Mouse (Mus musculus) activated CD4-positive, CD25-positive, alpha-beta regulatory T cell, adult 4 months (primary cell): ENCODE data around the gene Bicral. TPM values are rescaled to one million over a fixed set of nuclear protein-coding genes. Genes with fewer than 3 reads are reported as not detected.
"Not testable (repeated sequence)": the region's sequence is repeated elsewhere in the genome, so short reads cannot be mapped to it uniquely, and the experiment has no call there.

Experiments
- ATAC-seq: one replicate; pipeline ENCODE4 v1.8.0; 2017
- polyA plus RNA-seq, 2 experiments: library from polyadenylated mRNA; unstranded; fragments of 100-300 nt; shearing (Covaris generic); gene quantifications; one replicate each; pipeline ENCODE4 v1.2.1; 2017

Bicral gene
- polyA plus RNA-seq, 2 experiments from 2014 or later, result 8.3 to 8.5 TPM

DNA sequence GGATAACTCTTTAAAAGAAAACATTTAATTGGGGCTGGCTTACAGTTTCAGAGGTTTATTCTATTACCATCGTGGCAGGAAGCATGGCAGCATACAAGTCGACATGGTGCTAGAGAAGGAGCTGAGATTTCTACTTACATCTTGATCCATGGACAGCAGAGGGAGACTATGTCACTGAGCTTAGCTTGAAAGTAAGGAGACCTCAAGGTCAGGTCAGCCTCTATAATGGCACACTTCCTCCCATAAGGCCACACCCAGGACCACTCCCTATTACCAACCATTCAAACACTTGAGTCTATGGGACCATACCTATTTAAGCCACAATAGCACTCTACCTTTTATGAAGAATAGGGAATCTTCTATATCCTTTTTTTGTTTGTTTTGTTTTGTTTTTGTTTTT is 65.3 kb downstream of the Bicral start:
- ATAC-seq, result no peak

DNA sequence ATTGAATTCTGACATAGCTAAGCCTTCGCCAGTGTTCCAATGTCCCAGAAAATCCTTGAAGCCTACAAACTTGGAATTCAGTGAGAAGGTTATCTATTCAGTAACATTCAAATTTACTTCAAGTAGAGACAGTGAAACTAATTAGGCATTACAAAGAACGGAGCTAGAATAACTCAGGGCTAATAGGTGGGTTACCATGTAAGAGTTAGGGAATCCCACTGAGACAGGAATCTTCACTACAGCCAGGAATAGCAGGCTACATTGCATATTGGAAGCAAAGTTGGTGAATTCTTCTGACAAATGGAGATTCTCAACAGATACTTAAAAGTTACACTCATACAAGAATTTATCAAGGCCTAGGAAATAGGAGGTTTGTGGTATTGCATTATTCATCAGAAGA is 70.3 kb downstream of the Bicral start:
- ATAC-seq, result not testable (repeated sequence)

DNA sequence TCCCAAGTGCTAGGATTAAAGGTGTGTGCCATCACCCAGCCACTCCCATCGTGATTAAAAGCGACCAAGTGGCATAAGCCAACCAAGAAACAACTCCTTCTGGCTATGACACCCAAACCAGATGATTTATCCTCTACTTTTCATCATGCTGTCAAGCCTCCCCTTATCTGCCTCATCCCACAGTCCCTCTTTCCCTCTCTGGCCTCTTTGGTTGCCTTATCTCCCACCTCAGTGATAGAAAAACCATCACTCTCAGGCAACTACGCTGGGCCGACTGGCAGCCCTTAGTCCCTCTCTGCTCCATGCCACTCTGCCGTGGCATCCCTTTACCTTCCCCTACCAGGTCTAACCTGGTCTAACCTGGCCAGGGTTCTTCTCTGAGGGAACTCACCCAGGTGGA is 71.3 kb downstream of the Bicral start:
- ATAC-seq, result no peak

DNA sequence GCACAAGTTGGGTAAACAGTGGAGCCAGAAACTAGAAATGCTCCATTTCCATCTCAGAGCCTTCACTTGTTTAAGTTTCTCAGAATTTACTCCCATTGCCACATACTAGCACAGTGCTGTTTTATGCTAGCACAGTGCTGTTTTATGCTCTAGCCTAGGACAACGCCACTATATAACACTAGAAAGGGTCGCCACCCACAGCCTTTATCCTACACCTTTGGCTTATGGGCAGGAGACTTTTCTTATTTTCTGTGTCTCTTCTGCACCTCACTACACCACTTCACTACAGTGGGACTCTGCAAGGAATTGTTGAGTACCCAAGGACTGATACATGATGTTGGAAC is 75.1 kb downstream of the Bicral start:
- peak; percentile 5 for ATAC-seq

DNA sequence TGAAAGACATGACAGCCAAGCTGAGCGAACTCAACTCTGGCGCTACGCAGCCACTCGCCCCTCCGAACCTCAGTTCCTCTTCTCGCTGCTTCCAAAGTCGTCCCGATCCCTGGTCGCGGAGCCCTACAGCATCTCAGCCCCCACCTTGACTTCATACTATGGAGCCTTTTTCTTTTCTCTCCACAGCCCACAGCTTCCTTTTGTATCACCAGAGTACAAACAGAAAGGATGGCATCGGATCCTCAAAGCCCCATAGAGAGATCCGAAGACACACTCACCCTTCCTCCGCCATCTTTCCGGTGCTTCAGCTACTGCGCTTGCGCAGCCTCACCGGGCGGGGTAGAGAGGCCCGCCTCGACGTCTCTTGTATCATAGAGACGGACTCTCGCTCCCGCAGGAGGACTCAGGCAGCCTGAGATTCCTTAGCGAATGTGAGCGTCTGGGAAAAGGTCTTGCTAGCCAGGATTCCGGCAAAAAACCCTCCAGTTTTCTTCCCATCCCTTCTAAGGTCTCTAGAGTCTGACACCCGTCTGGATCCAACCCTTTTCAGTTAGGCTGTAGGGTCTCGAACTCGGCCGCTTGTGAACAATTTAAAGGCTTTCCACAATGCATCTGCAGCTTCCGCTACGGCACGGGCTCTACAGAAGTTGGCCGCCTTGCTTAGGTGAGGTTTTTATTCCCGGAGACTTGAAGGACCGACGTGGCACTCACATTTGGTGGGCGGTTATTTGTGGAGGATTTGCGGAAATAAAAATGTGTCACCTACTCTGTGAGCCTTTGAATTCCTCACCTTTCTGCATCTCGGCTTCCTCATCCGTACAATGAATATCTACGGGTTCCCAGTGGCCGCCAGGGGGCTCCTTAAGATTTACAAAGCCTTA is 75.7 kb downstream of the Bicral start, which contains the start of gene Rpl7l1:
Rpl7l1 (minus strand) TSS at position 332 of the 881 bp plus-strand sequence.
- peak; percentile 86 for ATAC-seq

DNA sequence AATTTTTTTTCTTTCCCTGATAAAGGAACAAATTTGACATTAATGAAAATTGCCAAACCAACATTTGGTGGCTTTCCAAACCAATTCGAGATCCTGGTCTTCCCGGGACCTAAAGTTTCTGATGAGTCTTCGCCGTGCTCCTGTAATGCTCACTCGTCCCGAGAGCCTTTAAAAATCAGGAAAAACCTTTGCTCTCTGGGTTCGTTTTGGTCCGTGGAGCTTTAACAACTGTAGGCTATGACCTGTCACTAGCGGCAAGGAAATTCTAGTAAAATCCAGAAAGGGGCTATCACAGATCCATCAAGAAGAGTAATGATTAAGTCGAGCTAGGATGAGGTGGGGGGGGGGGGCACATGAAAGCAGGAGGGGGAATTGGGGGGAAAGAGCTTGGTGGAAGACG is 76.4 kb downstream of the Bicral start:
- ATAC-seq, result no peak

DNA sequence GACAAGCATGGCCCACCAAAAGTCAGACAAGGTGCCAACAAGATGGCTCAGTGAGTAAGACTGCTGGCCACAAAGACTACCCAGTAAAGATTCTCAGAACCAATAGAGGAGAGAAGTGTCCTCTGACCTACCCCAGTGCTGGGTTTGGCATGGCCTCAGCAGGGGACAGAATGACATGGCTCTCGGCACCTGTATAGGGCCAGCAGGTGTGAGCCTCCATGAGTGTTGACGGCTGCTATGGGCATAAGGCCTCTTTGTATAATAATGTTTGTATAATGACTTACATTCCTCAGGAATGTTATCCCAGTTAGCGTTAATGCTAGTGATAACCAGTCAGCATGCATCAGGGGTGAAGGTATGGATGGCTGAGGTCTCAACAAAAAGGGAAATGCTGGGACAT is 82.2 kb downstream of the Bicral start:
- no peak for ATAC-seq

DNA sequence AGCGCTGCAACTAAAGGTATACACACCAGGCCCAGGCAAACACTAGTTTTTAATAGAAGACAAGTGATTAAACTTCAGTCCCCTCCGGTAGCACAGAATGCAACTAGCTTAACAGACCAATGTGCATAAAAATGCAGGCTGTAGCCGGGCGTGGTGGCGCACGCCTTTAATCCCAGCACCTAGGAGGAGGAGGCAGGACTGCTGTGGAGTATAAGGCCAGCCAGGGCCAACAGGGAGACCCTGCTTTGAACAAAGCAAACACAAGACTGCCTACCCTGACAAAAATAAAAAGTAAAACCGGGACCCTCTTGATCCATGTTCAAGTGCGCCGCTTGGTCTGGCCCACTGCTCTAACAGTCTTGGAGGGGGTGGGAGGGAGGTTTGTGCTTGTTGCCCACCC is 83.2 kb downstream of the Bicral start:
- no peak for ATAC-seq

DNA sequence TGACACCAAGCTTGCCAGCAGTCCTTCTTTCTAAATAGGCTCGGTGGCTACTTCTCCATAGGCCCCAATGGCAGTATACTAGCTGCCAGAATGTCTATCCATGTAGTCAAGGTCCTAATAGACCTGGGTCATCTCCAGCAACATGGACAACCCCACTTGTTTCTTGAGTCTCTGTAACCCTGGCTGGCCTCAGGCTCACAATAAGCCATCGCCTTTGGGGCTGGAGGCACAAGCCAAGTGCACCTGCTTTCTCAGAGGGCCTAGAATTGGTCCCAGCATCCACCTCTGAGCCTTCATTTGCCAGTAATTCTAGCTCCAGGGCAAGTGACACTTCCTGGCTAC is 84.2 kb downstream of the Bicral start:
- no peak for ATAC-seq

DNA sequence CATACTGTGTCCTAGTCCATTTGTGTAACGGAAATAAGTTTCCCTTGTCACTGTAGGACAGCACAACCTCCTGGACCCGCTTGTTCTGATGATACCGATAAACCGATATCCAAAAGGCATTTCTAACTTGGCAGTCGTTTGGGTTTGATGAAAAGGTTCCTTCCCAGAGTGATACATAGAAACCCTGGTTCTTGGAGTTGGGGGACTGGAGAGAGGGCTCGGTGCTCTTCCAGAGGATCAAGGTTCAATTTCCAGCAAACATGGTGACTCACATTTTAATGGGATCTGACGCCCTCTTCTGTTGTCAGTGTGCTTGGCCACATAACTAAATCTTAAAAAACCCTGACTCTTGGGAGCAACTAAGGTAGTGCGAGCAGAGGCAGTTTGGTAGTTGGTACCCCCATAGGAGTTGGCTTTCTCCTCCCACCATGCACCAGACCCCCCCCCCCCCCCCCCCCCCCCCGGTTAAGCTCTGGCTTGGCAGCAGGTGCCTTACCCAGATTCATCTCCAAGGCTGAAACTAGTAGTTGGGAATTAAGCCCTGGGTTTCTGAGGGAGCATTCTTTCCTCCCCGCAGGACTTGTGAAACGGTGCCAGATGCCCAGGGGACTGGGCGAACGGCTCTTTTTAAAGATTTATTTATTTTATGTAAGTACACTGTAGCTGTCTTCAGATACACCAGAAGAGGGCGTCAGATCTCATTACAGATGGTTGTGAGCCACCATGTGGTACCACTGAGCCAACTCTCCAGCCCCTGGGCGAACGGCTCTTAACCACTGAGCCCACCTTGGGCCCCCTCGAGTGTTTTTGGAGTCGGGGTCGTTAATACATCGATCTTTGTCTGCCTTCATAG is 84.8 kb downstream of the Bicral start:
- ATAC-seq, result peak; percentile 12

DNA sequence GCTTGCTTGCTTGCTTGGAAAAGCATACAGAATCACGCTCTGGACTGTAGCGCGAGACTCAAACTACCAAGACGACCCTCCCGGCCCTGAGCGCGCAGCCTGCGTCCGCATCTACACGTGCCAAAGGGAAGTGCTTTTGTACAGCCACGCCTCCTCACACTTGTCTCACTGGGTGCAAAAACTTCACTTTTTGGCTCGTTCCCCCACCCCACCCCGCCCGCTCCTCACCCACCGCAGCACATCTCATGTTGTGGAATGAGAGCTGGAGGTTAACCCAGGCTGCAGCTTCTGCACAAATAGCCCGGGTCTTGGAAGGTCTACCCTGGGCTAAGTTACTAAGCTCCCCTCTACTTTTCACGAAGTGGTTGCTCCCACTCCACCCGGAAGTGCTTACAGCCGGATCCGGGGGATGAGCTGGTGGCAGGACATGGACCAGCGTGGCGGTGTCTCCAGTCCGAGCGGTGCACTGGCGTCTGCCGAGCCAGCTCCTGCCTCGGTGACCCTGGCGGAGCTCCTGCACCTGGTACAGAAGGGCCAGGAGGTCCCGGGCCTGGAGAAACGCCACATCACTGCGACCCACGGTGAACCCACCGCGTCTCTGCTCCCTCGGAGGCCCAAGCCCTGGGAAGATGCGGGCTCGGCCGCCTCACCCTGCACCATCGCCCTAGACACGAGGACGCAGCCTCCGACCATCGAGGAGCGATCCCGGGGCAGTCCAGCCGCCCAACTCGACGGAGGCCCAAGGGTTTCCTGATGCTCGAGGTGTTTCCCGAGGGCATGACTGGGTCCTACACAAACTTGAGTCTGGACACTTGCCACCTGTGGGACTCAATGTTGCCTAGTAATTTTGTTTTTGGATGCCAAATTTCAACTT is 85.6 kb downstream of the Bicral start, which contains the start of gene 2310039H08Rik:
2310039H08Rik (plus strand) TSS at position 232 of the 874 bp plus-strand sequence.
- peak; percentile 80 for ATAC-seq

DNA sequence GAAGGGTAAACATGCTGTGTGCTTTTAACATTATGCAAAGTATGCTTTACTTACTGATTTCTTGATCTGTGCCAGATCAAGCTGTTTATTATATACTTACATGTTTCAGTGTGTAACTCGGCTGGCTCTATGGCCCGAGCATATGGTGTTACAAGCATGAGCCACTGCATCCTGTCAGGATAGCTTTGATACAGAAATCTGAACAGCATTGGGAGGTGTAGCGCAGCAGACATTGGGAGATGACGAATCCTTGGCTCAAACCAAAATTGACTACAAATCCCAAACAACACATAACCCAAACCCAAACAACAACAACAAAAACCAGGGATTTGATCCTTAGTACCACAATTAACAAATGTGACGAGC is 86.3 kb downstream of the Bicral start:
- peak; percentile 15 for ATAC-seq

DNA sequence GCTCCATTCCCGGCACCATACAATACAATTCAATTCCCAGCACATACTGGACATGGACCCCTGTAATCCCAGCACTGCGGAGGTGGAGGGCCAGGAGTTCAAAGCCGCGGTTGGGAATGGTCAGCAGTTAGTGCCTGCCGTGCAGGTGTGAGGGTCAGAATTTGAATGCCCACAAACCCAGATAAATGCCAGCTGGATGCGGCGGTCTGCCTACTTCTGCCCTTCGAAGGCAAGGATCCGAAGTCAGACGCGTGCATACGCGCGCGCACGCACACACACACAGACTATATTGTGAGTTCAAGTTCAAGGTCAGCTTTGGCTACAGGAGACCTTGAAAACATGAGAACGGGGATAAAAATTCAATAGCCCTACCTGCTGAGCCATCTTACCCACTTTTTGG is 86.7 kb downstream of the Bicral start:
- ATAC-seq, result no peak

DNA sequence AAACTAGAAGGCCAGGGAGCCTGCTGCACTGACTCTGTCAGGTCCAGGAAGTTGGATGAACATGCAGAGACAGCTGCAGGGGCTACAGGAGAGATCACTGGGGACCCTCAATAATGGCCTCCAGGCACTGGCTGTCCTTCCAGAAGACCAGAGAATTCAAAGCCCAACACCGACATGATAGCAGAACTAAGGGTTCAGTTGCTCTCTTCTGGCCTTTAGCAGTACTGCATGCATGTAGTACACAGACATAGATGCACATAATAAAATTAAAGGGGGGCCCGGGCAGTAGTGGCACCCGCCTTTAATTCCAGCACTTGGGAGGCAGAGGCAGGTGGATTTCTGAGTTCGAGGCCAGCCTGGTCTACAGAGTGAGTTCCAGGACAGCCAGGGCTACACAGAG is 87.3 kb downstream of the Bicral start:
- no peak for ATAC-seq

DNA sequence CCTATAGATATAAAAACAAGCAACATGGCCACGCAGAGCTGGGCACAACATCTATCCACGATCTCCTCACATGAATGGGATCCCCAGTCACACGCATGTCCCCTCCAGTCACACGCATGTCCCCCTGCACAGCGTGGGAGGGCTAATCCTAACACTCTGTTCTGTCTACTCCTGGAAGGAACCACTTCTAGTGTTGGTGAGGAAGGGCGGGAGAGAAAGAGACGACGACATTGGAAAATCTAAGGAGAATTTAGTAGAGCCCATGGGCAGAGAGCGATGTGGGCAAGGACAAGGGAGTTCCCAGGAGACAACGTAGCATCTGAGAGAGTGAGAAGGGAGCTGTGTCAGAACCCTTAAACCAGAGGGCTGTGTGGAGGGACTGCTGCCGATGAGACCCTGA is 87.7 kb downstream of the Bicral start:
- ATAC-seq, result no peak

DNA sequence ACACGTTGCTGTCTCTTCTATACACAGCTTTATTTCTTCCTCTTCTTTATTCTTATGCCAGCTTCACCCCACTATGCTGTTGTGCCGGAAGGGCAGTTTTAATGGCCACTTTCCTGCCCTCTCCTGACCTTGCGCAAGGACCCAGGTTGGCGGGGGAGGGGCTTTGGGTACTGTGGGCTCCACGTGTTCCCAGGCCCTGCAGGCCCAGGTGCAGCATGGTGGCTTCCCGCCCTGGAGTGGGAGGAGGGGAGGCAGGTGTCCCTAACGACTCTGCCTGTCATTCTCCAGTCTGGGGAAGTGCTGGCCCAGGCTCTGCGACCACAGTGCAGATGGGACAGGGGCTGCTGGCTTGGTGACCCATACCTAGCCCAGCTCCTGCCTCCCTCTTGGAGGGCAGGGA is 90.4 kb downstream of the Bicral start:
- ATAC-seq, result no peak

DNA sequence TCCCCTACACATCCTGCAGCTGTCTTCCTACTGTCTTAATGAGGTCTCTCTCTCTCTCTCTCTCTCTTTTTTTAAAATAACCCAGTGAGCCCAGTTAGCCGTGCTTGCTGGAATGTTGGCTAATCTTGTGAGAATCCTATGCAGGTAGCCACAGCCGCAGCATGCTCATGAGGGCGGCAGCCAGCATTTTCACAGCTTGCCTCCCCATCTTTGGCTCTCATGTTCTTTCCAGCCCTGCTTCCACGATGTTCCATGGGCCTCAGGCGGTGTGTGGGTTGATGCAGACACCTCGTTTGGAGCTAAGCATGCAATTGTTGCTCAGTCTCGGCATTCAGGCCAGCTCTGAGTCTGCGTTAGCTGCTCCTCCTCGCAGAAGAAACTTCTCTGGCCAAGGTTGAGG is 93.4 kb downstream of the Bicral start:
- ATAC-seq, result not testable (repeated sequence)

DNA sequence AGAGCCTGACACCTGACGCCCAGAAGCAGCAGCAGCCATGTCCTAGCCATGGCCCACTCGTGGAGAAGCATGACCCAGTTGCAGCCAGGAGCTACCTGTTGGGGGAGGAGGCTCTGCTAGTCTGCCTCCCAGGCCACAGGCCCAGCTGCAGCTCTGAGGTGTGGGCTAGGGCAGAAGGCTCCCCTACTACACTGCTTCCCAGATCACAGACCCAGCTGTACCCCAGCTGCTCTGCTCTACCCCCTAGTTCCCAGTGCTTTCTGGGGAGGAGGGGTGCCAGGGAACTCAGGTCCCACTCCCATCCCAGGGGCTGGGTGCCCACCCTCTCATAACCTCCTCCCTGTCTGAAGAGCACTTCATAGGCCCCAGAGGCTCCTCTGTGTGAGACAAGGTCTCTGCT is 94.7 kb downstream of the Bicral start, which contains the start of gene Ptcra:
Ptcra (minus strand) TSS at position 169 of the 400 bp plus-strand sequence.
- ATAC-seq, result no peak

DNA sequence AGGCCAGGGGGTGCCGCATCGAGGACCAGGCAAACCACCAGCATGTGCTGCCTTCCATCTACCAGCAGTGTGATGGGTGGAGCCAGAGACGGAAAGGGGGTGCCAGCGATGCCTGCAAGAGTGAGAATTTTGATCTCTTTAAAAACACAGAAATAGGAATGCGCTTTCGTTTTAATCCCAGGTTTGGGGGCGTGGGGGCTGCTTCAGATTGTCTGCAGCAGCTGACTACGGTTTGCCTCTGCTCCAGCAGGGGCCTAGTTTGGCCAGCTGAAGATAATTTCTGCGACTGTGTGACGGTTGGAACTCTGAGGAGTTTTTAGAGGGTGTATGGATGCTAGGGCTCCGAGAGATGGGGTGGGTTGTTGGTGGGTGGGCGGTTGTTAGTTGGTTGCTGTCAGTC is 99.5 kb downstream of the Bicral start:
- no peak for ATAC-seq

DNA sequence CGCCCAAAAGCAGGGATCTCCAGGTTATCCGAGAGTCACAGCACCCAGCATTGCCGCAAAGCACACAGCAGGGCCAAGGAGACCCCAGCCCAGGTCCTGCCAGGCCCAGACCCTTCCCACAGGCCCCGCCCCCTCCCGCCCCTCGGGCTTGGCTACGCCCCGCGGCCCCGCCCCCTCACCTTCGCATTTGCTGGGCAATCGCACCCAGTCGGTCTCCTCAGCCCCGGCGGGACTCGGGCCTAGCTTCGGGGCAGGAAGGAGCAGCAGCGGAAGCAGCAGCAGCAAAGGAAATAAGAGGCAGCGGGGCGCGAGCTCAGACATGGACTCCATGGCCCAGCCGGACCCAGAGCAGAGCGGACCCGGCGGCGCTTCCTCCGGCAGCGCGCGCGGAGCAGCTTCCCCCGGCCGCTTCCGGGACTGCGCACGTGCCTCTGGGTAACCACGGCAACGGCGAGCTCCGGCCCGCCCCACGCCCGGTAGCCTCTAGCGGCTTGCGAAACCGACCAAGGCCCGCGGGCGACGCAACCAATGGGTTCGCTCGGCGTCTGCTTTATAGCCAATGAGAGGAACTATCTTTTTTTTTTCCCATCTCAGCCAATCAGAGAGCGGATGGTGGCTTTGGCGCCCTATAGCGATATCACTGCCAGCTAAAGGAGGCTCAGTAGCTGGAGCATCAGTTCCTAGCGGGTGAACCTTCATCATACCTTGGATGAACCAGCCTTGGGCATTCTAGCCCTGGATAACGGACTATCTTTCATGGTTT is 106.3 kb downstream of the Bicral start, which contains the start of gene Cnpy3:
Cnpy3 (minus strand) TSS at position 421 of the 763 bp plus-strand sequence.
- ATAC-seq, result peak; percentile 95

DNA sequence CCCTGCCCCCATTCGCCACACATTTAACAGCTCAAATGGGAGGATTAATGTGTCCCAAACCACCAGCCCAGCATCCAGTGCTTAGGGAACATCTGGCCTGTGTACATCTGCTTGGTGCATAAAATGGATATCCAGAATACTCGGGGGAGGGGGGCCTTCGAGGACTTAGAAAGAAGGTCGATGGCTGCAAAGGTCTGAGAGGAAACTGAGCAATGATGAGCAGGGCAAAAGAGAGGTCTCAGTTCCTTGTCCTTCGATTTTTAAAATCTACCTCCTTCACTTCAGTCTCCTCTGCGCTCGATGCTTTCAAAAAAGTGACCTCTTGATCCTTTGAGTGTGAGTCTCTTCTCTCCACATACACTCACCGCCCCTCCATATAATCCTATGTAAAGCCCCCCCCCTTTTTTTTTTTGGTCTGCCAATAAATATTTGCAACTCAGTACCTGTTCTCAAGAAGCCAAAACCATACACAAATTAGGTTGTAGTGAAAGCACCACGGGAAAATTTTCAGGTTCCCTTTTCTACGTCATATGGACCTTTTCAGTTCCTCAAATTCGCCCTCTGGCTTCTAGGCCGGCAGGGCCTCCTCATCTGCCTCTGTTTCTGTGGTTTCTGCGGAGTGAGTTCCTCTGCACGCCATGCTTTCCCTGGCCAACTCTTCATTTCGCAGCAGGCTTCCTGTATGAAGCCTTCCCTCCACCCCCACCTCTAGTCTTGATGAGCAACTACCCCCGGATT is 107.1 kb downstream of the Bicral start:
- ATAC-seq, result peak; percentile 15
